Mouse (Mus musculus) liver, adult 2 months (tissue): Measurements from ENCODE around the gene B3gnt3.

Experiments used
- CTCF ChIP-seq: fragments of 200-500 bp; IDR thresholded peaks from 2 replicates; pipeline ENCODE4 v1.5.1; 2011; ENCODE audit warnings: low read depth, low read length, control low read depth
- POLR2A ChIP-seq: fragments of 200-500 bp; IDR thresholded peaks from 2 replicates; pipeline ENCODE4 v1.6.1; 2011; ENCODE audit warnings: low read length, control low read depth; ENCODE audit not compliant: insufficient read depth; ENCODE audit errors: extremely low read depth

GRCm38 (mm10) chr8:71665331-71666130, 36.1 kb downstream of the B3gnt3 start:
- no peak for TF ChIP-seq CTCF
- TF ChIP-seq POLR2A, result no peak
